Mouse (Mus musculus): ENCODE measurements around the gene Mri1. TPM values are rescaled to one million over a fixed set of nuclear protein-coding genes. Genes with fewer than 3 reads are reported as not detected.

The Mri1 gene
- polyA plus RNA-seq, 1 experiment from 2014 or later: 62.9 TPM

DNA sequence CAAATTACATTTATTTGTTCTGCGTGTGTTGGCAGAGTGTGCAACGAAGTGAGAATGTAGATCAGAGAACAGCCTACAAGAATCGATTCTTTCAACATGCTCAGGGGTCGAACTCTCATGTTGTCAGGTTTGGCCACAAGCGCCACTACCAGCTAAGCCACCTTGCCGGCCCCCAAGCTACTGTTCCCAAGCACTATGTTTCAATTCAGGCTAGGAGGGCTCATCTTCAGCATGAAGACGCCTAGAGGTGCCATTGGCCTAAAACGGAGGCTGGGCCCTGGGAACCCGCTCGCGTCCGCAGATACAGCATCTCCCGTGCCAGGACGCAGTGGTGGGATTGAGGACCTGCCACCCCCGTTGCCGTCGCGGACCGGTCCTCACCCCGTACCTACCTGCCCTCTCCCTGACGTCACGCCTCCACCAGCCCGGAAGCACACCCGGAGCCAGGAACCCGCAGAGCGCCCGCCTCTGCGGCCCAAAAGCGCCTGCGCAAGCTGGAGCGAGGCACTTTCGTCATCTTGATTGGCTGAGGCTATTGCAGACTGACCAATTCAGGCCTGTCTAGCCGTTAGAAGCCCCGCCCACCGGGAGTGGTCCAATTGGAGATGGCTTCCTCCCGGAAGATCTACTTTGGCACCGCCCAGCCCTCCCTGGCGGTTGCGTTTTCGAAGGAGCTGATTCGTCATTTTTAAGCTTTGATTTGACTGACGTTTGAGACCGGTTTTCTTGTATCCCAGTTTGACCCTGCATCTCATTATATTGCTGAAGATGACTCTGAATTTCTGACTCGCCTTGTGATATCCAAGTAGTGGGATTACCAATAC lies 13.0 kb upstream of the Mri1 start, which contains the start of gene Ccdc130:
Ccdc130 (minus strand) TSS at position 431 of the 824 bp plus-strand sequence.
- Histone ChIP-seq H3K9me3 (replicated peaks) (no peaks in the 10 kb centered on the region), H3K27ac (peak within 1 kb of the TSS; percentile 72), H3K9ac (peak within 1 kb of the TSS; percentile 78), H3K4me3 (peak within 1 kb of the TSS; percentile 81), H3K27me3 (no peaks in the 10 kb centered on the region), H3K4me1 (peaks cover 9% of the 10 kb centered on the region), H3K36me3 (peaks cover 19% of the 10 kb centered on the region), H3K4me2 (replicated peaks) (peak within 1 kb of the TSS; percentile 82)
- ATAC-seq (ENCODE audit: low FRiP score): peak; percentile 99
- under 1% methylated on average over 44 of the region's 44 CpGs for WGBS

DNA sequence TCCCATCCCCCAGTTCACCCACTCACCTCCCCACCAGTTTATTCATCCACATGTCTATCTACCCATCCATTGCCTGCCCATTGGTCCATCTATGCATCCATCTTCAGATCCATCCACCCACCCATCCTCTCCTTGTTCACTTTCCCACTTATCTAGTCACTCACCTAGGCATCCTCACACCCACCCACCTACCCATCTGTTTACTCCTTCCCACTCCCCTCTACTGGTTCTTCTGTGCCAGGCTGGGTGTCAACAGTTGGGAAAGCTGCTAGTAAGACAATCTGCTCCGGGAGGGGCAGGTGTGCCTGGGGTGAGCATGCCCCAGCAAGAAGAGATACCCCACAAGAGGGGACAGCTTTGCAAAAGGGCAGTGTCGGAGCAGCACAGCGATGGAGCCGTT lies 4.0 kb upstream of the Mri1 start:
- no peaks in the 10 kb centered on the region for H3K27me3 ChIP-seq
- H3K36me3 ChIP-seq: peaks cover 80% of the 10 kb centered on the region
- ATAC-seq (ENCODE audit: low FRiP score): no peak
- H3K27ac ChIP-seq: no peak overlapping the region
- no peaks in the 10 kb centered on the region for H3K9me3 ChIP-seq (replicated peaks)
- H3K9ac ChIP-seq: no peak overlapping the region
- 94% methylated on average over 4 of the region's 4 CpGs for WGBS
- H3K4me1 ChIP-seq: peaks cover 13% of the 10 kb centered on the region
- H3K4me3 ChIP-seq: no peak overlapping the region
- H3K4me2 ChIP-seq (replicated peaks): no peak overlapping the region

GRCm38 (mm10) chr8:84256458-84256821 lies 686 bp downstream of the Mri1 start:
- 12% methylated on average over 6 of the region's 6 CpGs for WGBS
- Histone ChIP-seq H3K4me1 (peaks cover 20% of the 10 kb centered on the region), H3K4me3 (peak overlapping the region; percentile 83), H3K27me3 (no peaks in the 10 kb centered on the region), H3K4me2 (replicated peaks) (peak overlapping the region; percentile 96), H3K36me3 (peaks cover 71% of the 10 kb centered on the region), H3K9ac (peak overlapping the region; percentile 90), H3K27ac (peak overlapping the region; percentile 92), H3K9me3 (replicated peaks) (no peaks in the 10 kb centered on the region)
- ATAC-seq (ENCODE audit: low FRiP score): peak; percentile 33; the same call in 1 of the 2 replicates

GRCm38 (mm10) chr8:84255858-84256257 lies 1.3 kb downstream of the Mri1 start:
- peak overlapping the region; percentile 83 for H3K4me3 ChIP-seq
- H3K27ac ChIP-seq: peak overlapping the region; percentile 92; the same call in 1 of the 2 replicates
- WGBS: 90% methylated on average over 3 of the region's 3 CpGs
- H3K4me2 ChIP-seq (replicated peaks): peak overlapping the region; percentile 96
- H3K9me3 ChIP-seq (replicated peaks): no peaks in the 10 kb centered on the region
- H3K4me1 ChIP-seq: peaks cover 20% of the 10 kb centered on the region
- no peak for ATAC-seq (ENCODE audit: low FRiP score)
- peak overlapping the region; percentile 90 for H3K9ac ChIP-seq
- no peaks in the 10 kb centered on the region for H3K27me3 ChIP-seq
- H3K36me3 ChIP-seq: peaks cover 71% of the 10 kb centered on the region

DNA sequence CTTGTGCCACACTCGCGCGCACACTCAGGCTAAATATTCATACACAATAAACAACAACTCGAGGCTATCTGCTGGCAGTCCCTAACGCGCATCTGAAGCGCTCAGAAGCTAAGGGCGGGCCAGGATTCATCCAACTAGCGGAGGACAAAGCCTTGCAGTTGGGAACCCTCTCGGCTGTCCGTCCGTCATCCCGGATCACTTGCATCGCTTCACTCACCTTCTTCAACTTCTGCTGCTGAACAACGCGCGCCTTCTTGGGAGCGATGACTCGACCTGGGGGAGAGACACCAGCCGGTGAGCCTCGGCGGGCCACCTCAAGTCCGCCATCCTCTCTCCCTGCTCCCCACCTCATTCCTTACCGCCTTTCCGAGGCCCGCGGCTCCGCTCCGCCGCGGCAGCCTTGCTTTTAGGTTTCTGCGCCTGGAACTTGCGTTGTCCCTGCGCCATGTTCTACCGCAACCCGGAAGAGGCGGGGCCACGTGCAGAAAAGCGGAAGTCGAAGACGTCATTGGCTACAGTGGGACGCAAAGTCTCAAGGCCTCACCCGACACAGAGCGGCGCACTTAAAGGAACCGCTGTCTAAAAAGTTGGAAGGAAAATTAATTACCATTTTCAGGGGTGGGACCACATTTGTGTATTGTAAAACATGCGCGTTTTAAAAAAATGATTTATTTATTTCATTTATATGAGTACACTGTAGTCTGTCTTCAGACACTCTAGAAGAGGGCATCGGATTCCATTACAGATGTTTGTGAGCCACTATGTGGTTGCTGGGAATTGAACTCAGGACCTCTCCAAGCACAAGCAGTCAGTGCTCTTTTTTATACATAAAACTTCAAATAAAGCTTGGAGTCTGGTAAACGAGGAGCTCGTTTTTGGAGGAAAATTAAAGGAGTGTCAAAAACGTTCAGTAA lies 7.6 kb downstream of the Mri1 start, which contains the start of gene D8Ertd738e:
D8Ertd738e (minus strand) TSS at position 463 of the 914 bp plus-strand sequence.
- WGBS: 4% methylated on average over 52 of the region's 52 CpGs
- Histone ChIP-seq H3K4me2 (replicated peaks) (peak within 1 kb of the TSS; percentile 84), H3K9ac (peak within 1 kb of the TSS; percentile 89), H3K4me3 (peak within 1 kb of the TSS; percentile 84), H3K27ac (peak within 1 kb of the TSS; percentile 64), H3K27me3 (no peaks in the 10 kb centered on the region), H3K36me3 (peaks cover 74% of the 10 kb centered on the region), H3K4me1 (peaks cover 8% of the 10 kb centered on the region), H3K9me3 (replicated peaks) (no peaks in the 10 kb centered on the region)
- ATAC-seq (ENCODE audit: low FRiP score): peak; percentile 95

GRCm38 (mm10) chr8:84241821-84242220 lies 15.3 kb downstream of the Mri1 start:
- H3K4me2 ChIP-seq (replicated peaks): no peak overlapping the region
- WGBS: 83% methylated on average over 2 of the region's 2 CpGs

GRCm38 (mm10) chr8:84241167-84241566 lies 16.0 kb downstream of the Mri1 start:
- Histone ChIP-seq H3K9me3 (replicated peaks) (no peaks in the 10 kb centered on the region), H3K4me1 (peaks cover 8% of the 10 kb centered on the region), H3K36me3 (peaks cover 22% of the 10 kb centered on the region), H3K4me2 (replicated peaks) (no peak overlapping the region), H3K27ac (no peak overlapping the region), H3K9ac (no peak overlapping the region), H3K27me3 (no peaks in the 10 kb centered on the region), H3K4me3 (no peak overlapping the region)
- WGBS: 71% methylated on average over 6 of the region's 6 CpGs
- ATAC-seq (ENCODE audit: low FRiP score): no peak

More at GRCm38 (mm10) chr8:84241821-84242220, 15.3 kb downstream of the Mri1 start:
- no peak overlapping the region for H3K4me3 ChIP-seq
- H3K9ac ChIP-seq: no peak overlapping the region
- no peaks in the 10 kb centered on the region for H3K9me3 ChIP-seq (replicated peaks)
- H3K36me3 ChIP-seq: peaks cover 29% of the 10 kb centered on the region
- no peak overlapping the region for H3K27ac ChIP-seq
- H3K4me1 ChIP-seq: peaks cover 7% of the 10 kb centered on the region
- ATAC-seq (ENCODE audit: low FRiP score): no peak
- no peaks in the 10 kb centered on the region for H3K27me3 ChIP-seq

- Histone ChIP-seq H3K27ac (peak overlapping the region; percentile 88), H3K9me3 (replicated peaks) (no peaks in the 10 kb centered on the region), H3K4me1 (peaks cover 28% of the 10 kb centered on the region), H3K27me3 (no peaks in the 10 kb centered on the region), H3K9ac (peak overlapping the region; percentile 68), H3K4me3 (peak overlapping the region; percentile 49), H3K4me2 (replicated peaks) (peak overlapping the region; percentile 71), H3K36me3 (peaks cover 18% of the 10 kb centered on the region)
- peak; percentile 7; the same call in 1 of the 2 replicates for ATAC-seq (ENCODE audit: low FRiP score)
- WGBS: 18% methylated on average over 19 of the region's 19 CpGs
These were observed 19.4 kb downstream of the Mri1 start for GRCm38 (mm10) chr8:84237542-84238229.

DNA sequence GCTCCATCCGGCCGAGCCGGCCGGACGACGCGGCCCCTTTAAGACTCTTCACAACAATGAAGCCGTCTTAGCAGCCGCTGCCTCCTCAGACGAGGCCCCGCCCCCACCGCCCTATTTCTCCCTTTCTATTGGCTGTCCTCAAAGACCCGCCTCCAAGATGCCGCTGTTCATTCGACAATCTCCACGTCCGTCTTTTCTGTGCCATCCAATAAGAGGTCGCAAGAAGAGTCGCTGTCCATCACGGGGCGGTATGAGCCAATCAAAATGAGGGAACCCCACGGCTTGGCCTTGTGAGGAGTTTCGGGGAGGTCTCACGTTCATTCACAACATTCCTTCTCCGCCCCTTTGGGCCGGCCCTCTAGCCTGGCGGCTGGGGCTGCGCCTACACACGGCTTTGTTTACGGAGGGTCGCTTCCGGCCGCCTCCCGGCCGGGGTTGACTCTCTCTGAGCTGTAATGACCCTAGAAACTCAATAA lies 20.1 kb downstream of the Mri1 start, which contains the start of gene Zswim4:
Zswim4 (minus strand) TSS at position 58 of the 476 bp plus-strand sequence.
- Histone ChIP-seq H3K36me3 (peaks cover 25% of the 10 kb centered on the region), H3K9me3 (replicated peaks) (no peaks in the 10 kb centered on the region), H3K4me1 (peaks cover 28% of the 10 kb centered on the region), H3K27ac (peak within 1 kb of the TSS; percentile 88), H3K4me3 (peak within 1 kb of the TSS; percentile 94), H3K4me2 (replicated peaks) (peak within 1 kb of the TSS; percentile 92), H3K27me3 (no peaks in the 10 kb centered on the region), H3K9ac (peak within 1 kb of the TSS; percentile 99)
- under 1% methylated on average over 35 of the region's 35 CpGs for WGBS
- peak; percentile 98 for ATAC-seq (ENCODE audit: low FRiP score)

GRCm38 (mm10) chr8:84236410-84236997 lies 20.6 kb downstream of the Mri1 start:
- WGBS: under 1% methylated on average over 25 of the region's 30 CpGs
- ATAC-seq (ENCODE audit: low FRiP score): peak; percentile 55
- Histone ChIP-seq H3K4me1 (peaks cover 28% of the 10 kb centered on the region), H3K27me3 (no peaks in the 10 kb centered on the region), H3K4me3 (peak overlapping the region; percentile 94), H3K9me3 (replicated peaks) (no peaks in the 10 kb centered on the region), H3K9ac (peak overlapping the region; percentile 99), H3K27ac (peak overlapping the region; percentile 75), H3K4me2 (replicated peaks) (peak overlapping the region; percentile 92), H3K36me3 (peaks cover 30% of the 10 kb centered on the region)

DNA sequence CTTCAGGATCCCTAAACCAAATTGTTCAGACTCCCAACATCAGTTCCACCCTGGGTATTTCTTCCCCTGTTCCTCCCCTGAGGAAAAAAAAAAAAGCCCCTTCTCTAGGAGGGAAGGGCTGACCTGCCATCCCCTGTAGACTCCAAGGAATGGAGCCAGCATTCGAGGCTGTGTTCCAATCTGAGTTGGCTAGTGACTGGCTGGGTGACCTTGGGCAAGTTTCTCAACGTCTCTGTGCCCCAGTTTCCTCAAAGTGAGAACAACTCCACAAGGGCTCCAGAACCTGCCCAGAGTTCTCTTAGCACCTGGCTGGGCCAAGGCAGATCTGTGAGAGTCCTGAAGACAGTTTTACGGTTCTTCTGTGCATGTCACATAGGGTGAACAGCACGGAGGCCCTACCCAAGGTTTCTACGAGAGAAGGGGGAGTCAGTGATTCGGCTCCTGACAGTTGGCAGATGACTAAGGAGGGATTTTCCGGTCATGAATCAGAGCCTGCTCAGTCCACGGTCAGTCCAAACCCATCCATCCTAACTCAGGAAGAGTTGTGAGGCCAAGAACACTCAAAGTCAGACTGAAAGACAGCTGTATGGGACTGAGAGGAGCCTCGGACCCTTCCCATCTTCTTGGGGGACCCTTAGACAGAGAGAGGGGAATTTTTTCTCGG lies 21.2 kb downstream of the Mri1 start:
- WGBS: 35% methylated on average over 10 of the region's 10 CpGs
- Histone ChIP-seq H3K4me1 (peaks cover 28% of the 10 kb centered on the region), H3K4me3 (peak overlapping the region; percentile 94), H3K4me2 (replicated peaks) (peak overlapping the region; percentile 92), H3K27ac (no peak overlapping the region), H3K9me3 (replicated peaks) (no peaks in the 10 kb centered on the region), H3K27me3 (no peaks in the 10 kb centered on the region), H3K9ac (peak overlapping the region; percentile 99), H3K36me3 (peaks cover 35% of the 10 kb centered on the region)
- ATAC-seq (ENCODE audit: low FRiP score): no peak
